Mouse (Mus musculus): Measurements from ENCODE around the gene Chrng.

- TF ChIP-seq CTCF (IDR thresholded peaks at IDR 0.05; ENCODE audit: insufficient read depth, low read length) (no peak), POLR2A (IDR thresholded peaks at IDR 0.05; ENCODE audit: borderline replicate concordance, extremely low read depth, low read depth, low read length) (no peak)
Observed at GRCm38 (mm10) chr1:87198119-87199065, 6.1 kb upstream of the Chrng start.

All from lung, adult 2 months (tissue).